Mouse (Mus musculus): ENCODE results near the gene Ccdc124. TPM values are rescaled to one million over a fixed set of nuclear protein-coding genes. Genes with fewer than 3 reads are reported as not detected.

The Ccdc124 gene
- polyA plus RNA-seq, 1 experiment, result 62.8 TPM

- Histone ChIP-seq H3K27me3 (ENCODE audit: control insufficient read depth, insufficient read depth, low read length, poor library complexity, severe bottlenecking) (no peaks in the 10 kb centered on the region), H3K9ac (ENCODE audit: low read depth, poor library complexity, severe bottlenecking) (peak overlapping the region; percentile 13; the same call in 1 of the 2 replicates), H3K36me3 (ENCODE audit: control insufficient read depth, insufficient read depth, low read length, poor library complexity, severe bottlenecking) (no peaks in the 10 kb centered on the region), H3K27ac (ENCODE audit: insufficient read depth, low read length) (no peak overlapping the region), H3K4me3 (ENCODE audit: low read depth, low read length) (peak overlapping the region; percentile 32), H3K9me3 (replicated peaks; ENCODE audit: control insufficient read depth, insufficient read depth, low read length, poor library complexity, severe bottlenecking) (no peaks in the 10 kb centered on the region), H3K4me1 (ENCODE audit: control insufficient read depth, insufficient read depth, low read length) (no peaks in the 10 kb centered on the region)
- TF ChIP-seq CTCF (IDR thresholded peaks at IDR 0.05; ENCODE audit: low read depth, low read length) (no peak), EP300 (IDR thresholded peaks at IDR 0.05; ENCODE audit: insufficient read depth, low read depth, low read length) (no peak), POLR2A (IDR thresholded peaks at IDR 0.05; ENCODE audit: insufficient read depth, low read length) (no peak)
Measured at GRCm38 (mm10) chr8:70856541-70857197, 17.1 kb downstream of the Ccdc124 start.

GRCm38 (mm10) chr8:70856028-70856427 is 17.7 kb downstream of the Ccdc124 start:
- H3K9me3 ChIP-seq (replicated peaks; ENCODE audit: control insufficient read depth, insufficient read depth, low read length, poor library complexity, severe bottlenecking), result no peaks in the 10 kb centered on the region
- H3K9ac ChIP-seq (ENCODE audit: low read depth, poor library complexity, severe bottlenecking), result no peak overlapping the region
- H3K4me1 ChIP-seq (ENCODE audit: control insufficient read depth, insufficient read depth, low read length), result no peaks in the 10 kb centered on the region
- no peak overlapping the region for H3K27ac ChIP-seq (ENCODE audit: insufficient read depth, low read length)
- H3K36me3 ChIP-seq (ENCODE audit: control insufficient read depth, insufficient read depth, low read length, poor library complexity, severe bottlenecking), result no peaks in the 10 kb centered on the region
- H3K4me3 ChIP-seq (ENCODE audit: low read depth, low read length), result no peak overlapping the region
- no peaks in the 10 kb centered on the region for H3K27me3 ChIP-seq (ENCODE audit: control insufficient read depth, insufficient read depth, low read length, poor library complexity, severe bottlenecking)
- TF ChIP-seq EP300 (IDR thresholded peaks at IDR 0.05; ENCODE audit: insufficient read depth, low read depth, low read length) (no peak), POLR2A (IDR thresholded peaks at IDR 0.05; ENCODE audit: insufficient read depth, low read length) (no peak), CTCF (IDR thresholded peaks at IDR 0.05; ENCODE audit: low read depth, low read length) (no peak)

GRCm38 (mm10) chr8:70853863-70854262 is 19.9 kb downstream of the Ccdc124 start:
- Histone ChIP-seq H3K27me3 (ENCODE audit: control insufficient read depth, insufficient read depth, low read length, poor library complexity, severe bottlenecking) (no peaks in the 10 kb centered on the region), H3K4me1 (ENCODE audit: control insufficient read depth, insufficient read depth, low read length) (peaks cover 2% of the 10 kb centered on the region), H3K27ac (ENCODE audit: insufficient read depth, low read length) (no peak overlapping the region), H3K9me3 (replicated peaks; ENCODE audit: control insufficient read depth, insufficient read depth, low read length, poor library complexity, severe bottlenecking) (no peaks in the 10 kb centered on the region), H3K4me3 (ENCODE audit: low read depth, low read length) (no peak overlapping the region), H3K36me3 (ENCODE audit: control insufficient read depth, insufficient read depth, low read length, poor library complexity, severe bottlenecking) (no peaks in the 10 kb centered on the region), H3K9ac (ENCODE audit: low read depth, poor library complexity, severe bottlenecking) (no peak overlapping the region)
- TF ChIP-seq POLR2A (IDR thresholded peaks at IDR 0.05; ENCODE audit: insufficient read depth, low read length), result no peak
- TF ChIP-seq EP300 (IDR thresholded peaks at IDR 0.05; ENCODE audit: insufficient read depth, low read depth, low read length), result no peak

- Histone ChIP-seq H3K36me3 (ENCODE audit: control insufficient read depth, insufficient read depth, low read length, poor library complexity, severe bottlenecking) (no peaks in the 10 kb centered on the region), H3K4me1 (ENCODE audit: control insufficient read depth, insufficient read depth, low read length) (peaks cover 9% of the 10 kb centered on the region), H3K4me3 (ENCODE audit: low read depth, low read length) (no peak overlapping the region), H3K9me3 (replicated peaks; ENCODE audit: control insufficient read depth, insufficient read depth, low read length, poor library complexity, severe bottlenecking) (no peaks in the 10 kb centered on the region), H3K9ac (ENCODE audit: low read depth, poor library complexity, severe bottlenecking) (no peak overlapping the region), H3K27ac (ENCODE audit: insufficient read depth, low read length) (no peak overlapping the region), H3K27me3 (ENCODE audit: control insufficient read depth, insufficient read depth, low read length, poor library complexity, severe bottlenecking) (no peaks in the 10 kb centered on the region)
- no peak for TF ChIP-seq CTCF (IDR thresholded peaks at IDR 0.05; ENCODE audit: low read depth, low read length)
- TF ChIP-seq EP300 (IDR thresholded peaks at IDR 0.05; ENCODE audit: insufficient read depth, low read depth, low read length), result no peak
- TF ChIP-seq POLR2A (IDR thresholded peaks at IDR 0.05; ENCODE audit: insufficient read depth, low read length), result no peak
Measured at GRCm38 (mm10) chr8:70852595-70853231, 21.0 kb downstream of the Ccdc124 start.

- no peak overlapping the region for H3K4me3 ChIP-seq (ENCODE audit: low read depth, low read length)
- no peaks in the 10 kb centered on the region for H3K27me3 ChIP-seq (ENCODE audit: control insufficient read depth, insufficient read depth, low read length, poor library complexity, severe bottlenecking)
- no peak overlapping the region for H3K27ac ChIP-seq (ENCODE audit: insufficient read depth, low read length)
- H3K4me1 ChIP-seq (ENCODE audit: control insufficient read depth, insufficient read depth, low read length), result peaks cover 9% of the 10 kb centered on the region
- TF ChIP-seq EP300 (IDR thresholded peaks at IDR 0.05; ENCODE audit: insufficient read depth, low read depth, low read length) (no peak), POLR2A (IDR thresholded peaks at IDR 0.05; ENCODE audit: insufficient read depth, low read length) (no peak), CTCF (IDR thresholded peaks at IDR 0.05; ENCODE audit: low read depth, low read length) (no peak)
- no peaks in the 10 kb centered on the region for H3K36me3 ChIP-seq (ENCODE audit: control insufficient read depth, insufficient read depth, low read length, poor library complexity, severe bottlenecking)
- no peaks in the 10 kb centered on the region for H3K9me3 ChIP-seq (replicated peaks; ENCODE audit: control insufficient read depth, insufficient read depth, low read length, poor library complexity, severe bottlenecking)
- H3K9ac ChIP-seq (ENCODE audit: low read depth, poor library complexity, severe bottlenecking), result no peak overlapping the region
Measured at GRCm38 (mm10) chr8:70851837-70852236, 21.9 kb downstream of the Ccdc124 start.

GRCm38 (mm10) chr8:70850947-70851346 is 22.8 kb downstream of the Ccdc124 start:
- Histone ChIP-seq H3K27me3 (ENCODE audit: control insufficient read depth, insufficient read depth, low read length, poor library complexity, severe bottlenecking) (no peaks in the 10 kb centered on the region), H3K36me3 (ENCODE audit: control insufficient read depth, insufficient read depth, low read length, poor library complexity, severe bottlenecking) (no peaks in the 10 kb centered on the region), H3K27ac (ENCODE audit: insufficient read depth, low read length) (no peak overlapping the region), H3K4me3 (ENCODE audit: low read depth, low read length) (no peak overlapping the region), H3K9me3 (replicated peaks; ENCODE audit: control insufficient read depth, insufficient read depth, low read length, poor library complexity, severe bottlenecking) (no peaks in the 10 kb centered on the region), H3K4me1 (ENCODE audit: control insufficient read depth, insufficient read depth, low read length) (peaks cover 9% of the 10 kb centered on the region), H3K9ac (ENCODE audit: low read depth, poor library complexity, severe bottlenecking) (no peak overlapping the region)
- TF ChIP-seq CTCF (IDR thresholded peaks at IDR 0.05; ENCODE audit: low read depth, low read length) (no peak), EP300 (IDR thresholded peaks at IDR 0.05; ENCODE audit: insufficient read depth, low read depth, low read length) (no peak), POLR2A (IDR thresholded peaks at IDR 0.05; ENCODE audit: insufficient read depth, low read length) (no peak)
